Mouse (Mus musculus) thymus, adult 2 months (tissue): Measurements from ENCODE around the gene Bnip2.

Source experiments
- CTCF ChIP-seq: fragments of 200-500 bp; IDR thresholded peaks from 2 replicates; pipeline ENCODE4 v1.5.1; 2012; ENCODE audit warnings: mild to moderate bottlenecking, control low read depth, low read length, moderate library complexity, borderline replicate concordance; ENCODE audit not compliant: control insufficient read depth, poor library complexity, insufficient read depth; ENCODE audit errors: extremely low read depth
- POLR2A ChIP-seq: fragments of 200-500 bp; IDR thresholded peaks from 2 replicates; pipeline ENCODE4 v1.6.1; 2012; ENCODE audit warnings: mild to moderate bottlenecking, low read length, control low read depth, moderate library complexity; ENCODE audit not compliant: control insufficient read depth, poor library complexity, insufficient read depth; ENCODE audit errors: extremely low read depth

DNA sequence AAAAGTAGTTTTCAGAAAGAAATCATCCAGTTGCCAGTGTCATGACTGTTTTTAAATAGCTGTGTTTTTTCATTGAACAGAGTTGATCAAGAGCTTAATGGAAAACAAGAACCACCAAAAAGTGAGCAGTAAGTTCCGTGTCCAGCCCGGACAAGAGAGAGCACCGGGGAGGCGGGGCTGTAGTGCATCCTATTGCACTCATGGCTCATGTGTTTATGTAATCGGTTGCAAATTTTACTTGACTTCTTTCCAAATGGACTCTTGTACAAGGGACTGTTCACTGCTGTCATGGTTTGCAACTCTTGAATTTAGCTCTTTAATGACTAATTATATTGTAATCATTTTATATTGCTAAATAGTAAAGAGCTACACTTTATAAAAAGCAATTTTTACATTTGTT is 17.7 kb downstream of the Bnip2 start:
- TF ChIP-seq POLR2A (no peak), CTCF (no peak)
